In genomic region chr9:75609505-75609904, GRCm38 (mm10) we compare ENCODE assay signal across 12 mouse cellular contexts. TPM values are rescaled to one million over a fixed set of nuclear protein-coding genes. Genes with fewer than 3 reads are reported as not detected.
DNase-seq lines count a peak whose midpoint lies in the region; ATAC-seq and TF ChIP-seq lines count a peak whose summit lies in the region.
"Had no signal": no experiment of that assay in that cellular context is flagged by ENCODE, and none has a peak within 500 bp of the region (broad histone marks: within the 10 kb centered on the region; RNA-seq: fewer than 3 reads in every experiment).

No protein-coding gene starts in this region.

- no peak overlapping the region for H3K9ac ChIP-seq in limb, embryonic 12.5 days (replicated peaks)
- H3K9ac ChIP-seq in forebrain, embryonic 12.5 days: peak overlapping the region; percentile 82
- peak overlapping the region; percentile 87 for H3K9ac ChIP-seq in hindbrain, embryonic 14.5 days
- H3K9ac ChIP-seq in neural tube, embryonic 13.5 days: peak overlapping the region; percentile 86

- no peak for ATAC-seq in limb, embryonic 12.5 days (ENCODE audit: insufficient number of reproducible peaks, insufficient read depth, low FRiP score, low TSS enrichment, low read depth)
- ATAC-seq in forebrain, embryonic 12.5 days (ENCODE audit: low FRiP score): peak; percentile 40; the same call in 1 of the 2 replicates
- peak; percentile 44 for ATAC-seq in hindbrain, embryonic 14.5 days (ENCODE audit: low FRiP score)
- ATAC-seq in neural tube, embryonic 13.5 days (ENCODE audit: low read depth): peak; percentile 23

- H3K27me3 ChIP-seq in limb, embryonic 12.5 days: peaks cover 3% of the 10 kb centered on the region; the same call in 1 of the 2 replicates
- H3K27me3 ChIP-seq in limb, embryonic 10.5 days (ENCODE audit: low read depth, poor library complexity, severe bottlenecking): no peaks in the 10 kb centered on the region
- H3K27me3 ChIP-seq in forebrain, embryonic 12.5 days: no peaks in the 10 kb centered on the region
- H3K27me3 ChIP-seq in hindbrain, embryonic 14.5 days (ENCODE audit: control insufficient read depth, insufficient read depth, low read length): no peaks in the 10 kb centered on the region
- H3K27me3 ChIP-seq in neural tube, embryonic 13.5 days: no peaks in the 10 kb centered on the region

- H3K9me3 ChIP-seq in limb, embryonic 12.5 days: no peaks in the 10 kb centered on the region; the same call in 1 of the 2 replicates
- H3K9me3 ChIP-seq in limb, embryonic 10.5 days (replicated peaks): no peaks in the 10 kb centered on the region
- H3K9me3 ChIP-seq in forebrain, embryonic 12.5 days: no peaks in the 10 kb centered on the region
- peaks cover 3% of the 10 kb centered on the region; the same call in 1 of the 2 replicates for H3K9me3 ChIP-seq in hindbrain, embryonic 14.5 days (ENCODE audit: control insufficient read depth, low read length)
- no peaks in the 10 kb centered on the region for H3K9me3 ChIP-seq in neural tube, embryonic 13.5 days

- WGBS in limb, embryonic 12.5 days: 61% methylated on average over 1 of the region's 1 CpGs
- 78% methylated on average over 1 of the region's 1 CpGs for WGBS in limb, embryonic 10.5 days
- 41% methylated on average over 1 of the region's 1 CpGs for WGBS in forebrain, embryonic 12.5 days
- 8% methylated on average over 1 of the region's 1 CpGs for WGBS in hindbrain, embryonic 14.5 days
- WGBS in neural tube, embryonic 13.5 days: 22% methylated on average over 1 of the region's 1 CpGs
- WGBS in lung, adult 2 months: 42% methylated on average over 1 of the region's 1 CpGs

- no peak for DNase-seq in limb, embryonic 10.5 days (ENCODE audit: low spot score)
- peak; percentile 39 for DNase-seq in hindbrain, embryonic 14.5 days (ENCODE audit: low spot score)
- DNase-seq in lung, adult 2 months: no peak
- no peak for DNase-seq in layer of hippocampus, postnatal 10 days (ENCODE audit: low spot score in 2 of 2)
- DNase-seq: gastrocnemius, postnatal 36 days; kidney, postnatal 4 days; lung, postnatal 10 days; right cerebral cortex, postnatal 4 days had no signal

- peak overlapping the region; percentile 84; the same call in 1 of the 2 replicates for H3K4me2 ChIP-seq in limb, embryonic 12.5 days
- H3K4me2 ChIP-seq in forebrain, embryonic 12.5 days: peak overlapping the region; percentile 74
- peak overlapping the region; percentile 56 for H3K4me2 ChIP-seq in hindbrain, embryonic 14.5 days (replicated peaks)
- H3K4me2 ChIP-seq in neural tube, embryonic 13.5 days: peak overlapping the region; percentile 57

- peaks cover 3% of the 10 kb centered on the region; the same call in 1 of the 2 replicates for H3K4me1 ChIP-seq in limb, embryonic 12.5 days (replicated peaks)
- peaks cover 10% of the 10 kb centered on the region for H3K4me1 ChIP-seq in limb, embryonic 10.5 days
- peaks cover 8% of the 10 kb centered on the region for H3K4me1 ChIP-seq in forebrain, embryonic 12.5 days
- H3K4me1 ChIP-seq in hindbrain, embryonic 14.5 days (replicated peaks; ENCODE audit: control insufficient read depth, insufficient read depth, low read length): peaks cover 9% of the 10 kb centered on the region; the same call in 1 of the 2 replicates
- H3K4me1 ChIP-seq in neural tube, embryonic 13.5 days (replicated peaks): peaks cover 14% of the 10 kb centered on the region
- no peaks in the 10 kb centered on the region for H3K4me1 ChIP-seq in lung, adult 2 months (ENCODE audit: control insufficient read depth, insufficient read depth, low read length)

- no peak for TF ChIP-seq CTCF in lung, adult 2 months (IDR thresholded peaks at IDR 0.05; ENCODE audit: insufficient read depth, low read length)

- H3K36me3 ChIP-seq in limb, embryonic 12.5 days: no peaks in the 10 kb centered on the region
- H3K36me3 ChIP-seq in limb, embryonic 10.5 days: peaks cover 3% of the 10 kb centered on the region; the same call in 1 of the 2 replicates
- peaks cover 6% of the 10 kb centered on the region for H3K36me3 ChIP-seq in forebrain, embryonic 12.5 days (replicated peaks)
- H3K36me3 ChIP-seq in hindbrain, embryonic 14.5 days (replicated peaks; ENCODE audit: control insufficient read depth, insufficient read depth): peaks cover 8% of the 10 kb centered on the region; the same call in 1 of the 2 replicates
- peaks cover 18% of the 10 kb centered on the region for H3K36me3 ChIP-seq in neural tube, embryonic 13.5 days

- H3K4me3 ChIP-seq in limb, embryonic 12.5 days (replicated peaks): no peak overlapping the region
- H3K4me3 ChIP-seq in limb, embryonic 10.5 days: no peak overlapping the region
- H3K4me3 ChIP-seq in forebrain, embryonic 12.5 days (replicated peaks): peak overlapping the region; percentile 83
- H3K4me3 ChIP-seq in hindbrain, embryonic 14.5 days (replicated peaks; ENCODE audit: low read length): peak overlapping the region; percentile 83
- H3K4me3 ChIP-seq in neural tube, embryonic 13.5 days: peak overlapping the region; percentile 82
- no peak overlapping the region for H3K4me3 ChIP-seq in lung, adult 2 months (replicated peaks; ENCODE audit: extremely low read depth, low read depth, low read length)

- TF ChIP-seq POLR2A in lung, adult 2 months (IDR thresholded peaks at IDR 0.05; ENCODE audit: borderline replicate concordance, extremely low read depth, low read depth, low read length): no peak

- no peak overlapping the region for H3K27ac ChIP-seq in limb, embryonic 12.5 days
- H3K27ac ChIP-seq in limb, embryonic 10.5 days: no peak overlapping the region
- H3K27ac ChIP-seq in forebrain, embryonic 12.5 days: no peak overlapping the region
- H3K27ac ChIP-seq in hindbrain, embryonic 14.5 days: peak overlapping the region; percentile 84
- peak overlapping the region; percentile 93 for H3K27ac ChIP-seq in neural tube, embryonic 13.5 days (replicated peaks)

RNA-seq across cellular contexts. Expression of gene Tmod2, which starts 1.6 kb away (rescaled TPM):
- 26.7 and 27.3 TPM in 2 replicates for polyA plus RNA-seq in limb, embryonic 12.5 days (2016; fragmentation: Nextera tagmentation; extraction: Ambion mirVana)
- polyA plus RNA-seq in limb, embryonic 10.5 days (2016; fragmentation: Nextera tagmentation; extraction: Ambion mirVana): 21.1 and 21.6 TPM in 2 replicates
- 112 and 121 TPM in 2 replicates for polyA plus RNA-seq in forebrain, embryonic 12.5 days (2016; fragmentation: Nextera tagmentation; extraction: Ambion mirVana)
- 248 and 272 TPM in 2 replicates for polyA plus RNA-seq in hindbrain, embryonic 14.5 days (2014; fragmentation: Nextera tagmentation; extraction: Ambion mirVana)
- polyA plus RNA-seq in neural tube, embryonic 13.5 days (2015; fragmentation: Nextera tagmentation; extraction: Ambion mirVana): 171 and 178 TPM in 2 replicates
- 3.3 and 7.6 TPM in 2 replicates for polyA plus RNA-seq in lung, adult 2 months (2012; rRNA removed)
- total RNA-seq in layer of hippocampus, postnatal 10 days (2021): 100 to 1,000 TPM; 437 to 472 TPM
- total RNA-seq: hematopoietic stem cell, adult 5-6 weeks had no signal

RNA-seq across cellular contexts. Expression of gene Lysmd2, which starts 16.0 kb away (rescaled TPM):
- 22.0 and 25.8 TPM in 2 replicates for polyA plus RNA-seq in limb, embryonic 12.5 days (2016; fragmentation: Nextera tagmentation; extraction: Ambion mirVana)
- polyA plus RNA-seq in limb, embryonic 10.5 days (2016; fragmentation: Nextera tagmentation; extraction: Ambion mirVana): 13.6 and 14.9 TPM in 2 replicates
- polyA plus RNA-seq in forebrain, embryonic 12.5 days (2016; fragmentation: Nextera tagmentation; extraction: Ambion mirVana): 13.8 and 15.5 TPM in 2 replicates
- 38.1 and 41.3 TPM in 2 replicates for polyA plus RNA-seq in hindbrain, embryonic 14.5 days (2014; fragmentation: Nextera tagmentation; extraction: Ambion mirVana)
- 26.9 and 27.0 TPM in 2 replicates for polyA plus RNA-seq in neural tube, embryonic 13.5 days (2015; fragmentation: Nextera tagmentation; extraction: Ambion mirVana)
- polyA plus RNA-seq in lung, adult 2 months (2012; rRNA removed): 60.6 and 73.7 TPM in 2 replicates
- total RNA-seq in layer of hippocampus, postnatal 10 days (2021): 10 to 100 TPM; 50.3 to 53.1 TPM

RNA-seq across cellular contexts. Expression of gene Tmod3, which starts 50.0 kb away (rescaled TPM):
- polyA plus RNA-seq in limb, embryonic 12.5 days (2016; fragmentation: Nextera tagmentation; extraction: Ambion mirVana): 90.8 and 95.9 TPM in 2 replicates
- polyA plus RNA-seq in limb, embryonic 10.5 days (2016; fragmentation: Nextera tagmentation; extraction: Ambion mirVana): 102 and 106 TPM in 2 replicates
- polyA plus RNA-seq in forebrain, embryonic 12.5 days (2016; fragmentation: Nextera tagmentation; extraction: Ambion mirVana): 101 and 103 TPM in 2 replicates
- 66.2 and 75.2 TPM in 2 replicates for polyA plus RNA-seq in hindbrain, embryonic 14.5 days (2014; fragmentation: Nextera tagmentation; extraction: Ambion mirVana)
- 73.8 and 91.2 TPM in 2 replicates for polyA plus RNA-seq in neural tube, embryonic 13.5 days (2015; fragmentation: Nextera tagmentation; extraction: Ambion mirVana)
- polyA plus RNA-seq in lung, adult 2 months (2012; rRNA removed): 30.9 and 46.5 TPM in 2 replicates
- total RNA-seq in layer of hippocampus, postnatal 10 days (2021): 10 to 100 TPM; 68.7 to 70.2 TPM

Comparison
In these comparisons a context has a peak if more than half of its experiments do, and no peak if none do; other contexts are left out.
1. H3K27ac ChIP-seq: peak in hindbrain, embryonic 14.5 days (single experiment) and neural tube, embryonic 13.5 days (single experiment); none in limb, embryonic 12.5 days (single experiment), limb, embryonic 10.5 days (single experiment) and forebrain, embryonic 12.5 days (single experiment).
2. H3K4me3 ChIP-seq: peak in forebrain, embryonic 12.5 days (single experiment), hindbrain, embryonic 14.5 days (single experiment) and neural tube, embryonic 13.5 days (single experiment); none in limb, embryonic 12.5 days (single experiment), limb, embryonic 10.5 days (single experiment) and lung, adult 2 months (single experiment).
3. Peak in every context shown above with its lines, with median percentiles within 50 percentile points of each other: H3K4me2 ChIP-seq.